Mouse (Mus musculus): Measurements from ENCODE around the gene Gabrr1. TPM values are rescaled to one million over a fixed set of nuclear protein-coding genes. Genes with fewer than 3 reads are reported as not detected.

Gene Gabrr1
- polyA plus RNA-seq, 1 experiment from 2014 or later, result not detected

GRCm38 (mm10) chr4:33152087-33153038 lies 20.0 kb downstream of the Gabrr1 start:
- Histone ChIP-seq H3K9me3 (no peaks in the 10 kb centered on the region), H3K27me3 (ENCODE audit: poor library complexity, severe bottlenecking) (peaks cover 8% of the 10 kb centered on the region; the same call in 1 of the 2 replicates), H3K4me3 (no peak overlapping the region), H3K36me3 (replicated peaks) (no peaks in the 10 kb centered on the region), H3K4me1 (peaks cover 6% of the 10 kb centered on the region; the same call in 1 of the 2 replicates), H3K27ac (no peak overlapping the region)
- WGBS, result 89% methylated on average over 26 of the region's 26 CpGs
- no peak for DNase-seq (ENCODE audit: extremely low spot score, low spot score)

GRCm38 (mm10) chr4:33183477-33183876 lies 51.2 kb downstream of the Gabrr1 start:
- WGBS, result 89% methylated on average over 5 of the region's 5 CpGs
- Histone ChIP-seq H3K36me3 (replicated peaks) (no peaks in the 10 kb centered on the region), H3K4me1 (0 out of 2 replicates have a peak, but pooled peaks cover 9% of the 10 kb centered on the region), H3K9me3 (no peaks in the 10 kb centered on the region), H3K27me3 (ENCODE audit: poor library complexity, severe bottlenecking) (peaks cover 20% of the 10 kb centered on the region), H3K4me3 (no peak overlapping the region), H3K27ac (no peak overlapping the region)
- DNase-seq (ENCODE audit: extremely low spot score, low spot score), result no peak

GRCm38 (mm10) chr4:33188164-33188563 lies 55.8 kb downstream of the Gabrr1 start:
- Histone ChIP-seq H3K27ac (no peak overlapping the region), H3K36me3 (replicated peaks) (no peaks in the 10 kb centered on the region), H3K4me3 (peak overlapping the region; percentile 68), H3K27me3 (ENCODE audit: poor library complexity, severe bottlenecking) (peaks cover 29% of the 10 kb centered on the region), H3K4me1 (peaks cover 20% of the 10 kb centered on the region), H3K9me3 (no peaks in the 10 kb centered on the region)
- 26% methylated on average over 9 of the region's 9 CpGs for WGBS
- peak; percentile 41 for DNase-seq (ENCODE audit: extremely low spot score, low spot score)

- H3K4me1 ChIP-seq, result peaks cover 20% of the 10 kb centered on the region
- H3K27me3 ChIP-seq (ENCODE audit: poor library complexity, severe bottlenecking), result peaks cover 29% of the 10 kb centered on the region
- no peaks in the 10 kb centered on the region for H3K9me3 ChIP-seq
- H3K4me3 ChIP-seq, result peak overlapping the region; percentile 68
- no peaks in the 10 kb centered on the region for H3K36me3 ChIP-seq (replicated peaks)
- WGBS, result under 1% methylated on average over 123 of the region's 123 CpGs
- H3K27ac ChIP-seq, result peak overlapping the region; percentile 86
- peak; percentile 77 for DNase-seq (ENCODE audit: extremely low spot score, low spot score)
These were observed 56.7 kb downstream of the Gabrr1 start for GRCm38 (mm10) chr4:33188781-33189734.

- Histone ChIP-seq H3K4me3 (peak within 1 kb of the TSS; percentile 68), H3K9me3 (peaks cover 2% of the 10 kb centered on the region; the same call in 1 of the 2 replicates), H3K27me3 (ENCODE audit: poor library complexity, severe bottlenecking) (peaks cover 29% of the 10 kb centered on the region), H3K27ac (peak within 1 kb of the TSS; percentile 86), H3K4me1 (peaks cover 20% of the 10 kb centered on the region), H3K36me3 (replicated peaks) (no peaks in the 10 kb centered on the region)
- DNase-seq (ENCODE audit: extremely low spot score, low spot score), result no peak
- 21% methylated on average over 6 of the region's 6 CpGs for WGBS
These were observed 57.4 kb downstream of the Gabrr1 start, which contains the start of gene Pm20d2 for GRCm38 (mm10) chr4:33189735-33190036. TSS of gene Pm20d2 (minus strand) at chr4:33189737.

GRCm38 (mm10) chr4:33198117-33198516 lies 65.8 kb downstream of the Gabrr1 start:
- no peaks in the 10 kb centered on the region for H3K27me3 ChIP-seq (ENCODE audit: poor library complexity, severe bottlenecking)
- H3K36me3 ChIP-seq (replicated peaks), result no peaks in the 10 kb centered on the region
- no peak for DNase-seq (ENCODE audit: extremely low spot score, low spot score)
- H3K9me3 ChIP-seq, result peaks cover 5% of the 10 kb centered on the region; the same call in 1 of the 2 replicates
- no peak overlapping the region for H3K4me3 ChIP-seq
- peak overlapping the region; percentile 46; the same call in 1 of the 2 replicates for H3K27ac ChIP-seq
- WGBS, result 6% methylated on average over 2 of the region's 2 CpGs
- peaks cover 12% of the 10 kb centered on the region for H3K4me1 ChIP-seq

- peak; percentile 59 for DNase-seq (ENCODE audit: extremely low spot score, low spot score)
- Histone ChIP-seq H3K9me3 (no peaks in the 10 kb centered on the region), H3K4me3 (no peak overlapping the region), H3K36me3 (replicated peaks) (no peaks in the 10 kb centered on the region), H3K4me1 (peaks cover 17% of the 10 kb centered on the region), H3K27me3 (ENCODE audit: poor library complexity, severe bottlenecking) (peaks cover 16% of the 10 kb centered on the region), H3K27ac (no peak overlapping the region)
- 4% methylated on average over 4 of the region's 4 CpGs for WGBS
These were observed 72.4 kb downstream of the Gabrr1 start for GRCm38 (mm10) chr4:33204682-33205081.

GRCm38 (mm10) chr4:33207551-33207950 lies 75.2 kb downstream of the Gabrr1 start:
- H3K4me3 ChIP-seq, result no peak overlapping the region
- no peak overlapping the region for H3K27ac ChIP-seq
- peaks cover 20% of the 10 kb centered on the region for H3K4me1 ChIP-seq
- no peak for DNase-seq (ENCODE audit: extremely low spot score, low spot score)
- no peaks in the 10 kb centered on the region; the same call in 1 of the 2 replicates for H3K9me3 ChIP-seq
- 68% methylated on average over 2 of the region's 2 CpGs for WGBS
- H3K27me3 ChIP-seq (ENCODE audit: poor library complexity, severe bottlenecking), result peaks cover 19% of the 10 kb centered on the region
- H3K36me3 ChIP-seq (replicated peaks), result no peaks in the 10 kb centered on the region

- peak; percentile 57 for DNase-seq (ENCODE audit: extremely low spot score, low spot score)
- H3K4me3 ChIP-seq, result peak within 1 kb of the TSS; percentile 84
- peak within 1 kb of the TSS; percentile 84 for H3K27ac ChIP-seq
- H3K9me3 ChIP-seq, result peaks cover 3% of the 10 kb centered on the region; the same call in 1 of the 2 replicates
- 3% methylated on average over 64 of the region's 65 CpGs for WGBS
- no peaks in the 10 kb centered on the region for H3K36me3 ChIP-seq (replicated peaks)
- peaks cover 19% of the 10 kb centered on the region for H3K27me3 ChIP-seq (ENCODE audit: poor library complexity, severe bottlenecking)
- H3K4me1 ChIP-seq, result peaks cover 20% of the 10 kb centered on the region
These were observed 76.8 kb downstream of the Gabrr1 start, which contains the start of gene Srsf12 for GRCm38 (mm10) chr4:33208881-33209841. TSS of gene Srsf12 (plus strand) at chr4:33208991.

Data from forebrain, embryonic 10.5 days (tissue).